Mouse (Mus musculus): ENCODE data around the gene C1d.
"Not testable (repeated sequence)": the region's sequence is repeated elsewhere in the genome, so short reads cannot be mapped to it uniquely, and the experiment has no call there.

C1d gene

GRCm38 (mm10) chr11:17257443-17257842, at the start of gene C1d:
TSS of gene C1d (plus strand) at chr11:17257579.
- DNase-seq (ENCODE audit: low spot score) = peak; percentile 95

- DNase-seq (ENCODE audit: low spot score) = peak; percentile 97
These were observed 45.9 kb upstream of the C1d start, which contains the start of gene Pno1 for GRCm38 (mm10) chr11:17211258-17212140. TSS of gene Pno1 (minus strand) at chr11:17211568.

- peak; percentile 49 for DNase-seq (ENCODE audit: low spot score)
These were observed 45.3 kb upstream of the C1d start for GRCm38 (mm10) chr11:17212141-17212495.

GRCm38 (mm10) chr11:17212903-17213509, 44.4 kb upstream of the C1d start:
- DNase-seq (ENCODE audit: low spot score) = peak; percentile 40

- DNase-seq (ENCODE audit: low spot score) = no peak
These were observed 41.9 kb upstream of the C1d start for GRCm38 (mm10) chr11:17215475-17215874.

- DNase-seq (ENCODE audit: low spot score) = no peak
These were observed 36.3 kb upstream of the C1d start for GRCm38 (mm10) chr11:17221126-17221525.

- no peak for DNase-seq (ENCODE audit: low spot score)
These were observed 24.6 kb upstream of the C1d start for GRCm38 (mm10) chr11:17232792-17233191.

- no peak for DNase-seq (ENCODE audit: low spot score)
These were observed 20.8 kb upstream of the C1d start for GRCm38 (mm10) chr11:17236449-17237037.

GRCm38 (mm10) chr11:17238598-17238997, 18.8 kb upstream of the C1d start:
- not testable (repeated sequence) for DNase-seq (ENCODE audit: low spot score)

- DNase-seq (ENCODE audit: low spot score) = no peak
These were observed 8.7 kb upstream of the C1d start for GRCm38 (mm10) chr11:17248715-17249114.

- DNase-seq (ENCODE audit: low spot score) = no peak
These were observed 490 bp upstream of the C1d start for GRCm38 (mm10) chr11:17256813-17257365.

GRCm38 (mm10) chr11:17257861-17258260, 482 bp downstream of the C1d start:
- DNase-seq (ENCODE audit: low spot score) = peak; percentile 47

- DNase-seq (ENCODE audit: low spot score) = no peak
These were observed 9.8 kb downstream of the C1d start for GRCm38 (mm10) chr11:17267176-17267575.

- no peak for DNase-seq (ENCODE audit: low spot score)
These were observed 11.4 kb downstream of the C1d start for GRCm38 (mm10) chr11:17268801-17269200.

GRCm38 (mm10) chr11:17279959-17280358, 22.6 kb downstream of the C1d start:
- DNase-seq (ENCODE audit: low spot score) = peak; percentile 50

- DNase-seq (ENCODE audit: low spot score) = peak; percentile 34
These were observed 26.7 kb downstream of the C1d start for GRCm38 (mm10) chr11:17284055-17284454.

- DNase-seq (ENCODE audit: low spot score) = no peak
These were observed 31.5 kb downstream of the C1d start for GRCm38 (mm10) chr11:17288884-17289283.

- no peak for DNase-seq (ENCODE audit: low spot score)
These were observed 48.9 kb downstream of the C1d start for GRCm38 (mm10) chr11:17306007-17306891.

- DNase-seq (ENCODE audit: low spot score) = no peak
These were observed 50.1 kb downstream of the C1d start for GRCm38 (mm10) chr11:17307457-17307856.

Data from c-Kit-positive CD71-positive TER-119-positive erythroid progenitor cells, embryonic 14.5 days (primary cell).